ENCODE assay signal across 9 mouse cellular contexts in genomic region chr11:28202150-28202549, GRCm38 (mm10).
"Had no signal": no experiment of that assay in that cellular context is flagged by ENCODE, and none has a peak within 500 bp of the region (broad histone marks: within the 10 kb centered on the region; RNA-seq: fewer than 3 reads in every experiment).

No protein-coding gene starts in this region.

- DNase-seq: lung, adult 18-20 months; lung, embryonic 14.5 days; lung, postnatal 10 days; lung, postnatal 4 days; right cerebral cortex, postnatal 14 days; thymus, adult 18-20 months; thymus, postnatal 14 days; thymus, postnatal 36 days had no signal

- ATAC-seq: midbrain, embryonic 15.5 days had no signal
